Mouse (Mus musculus) neural tube, embryonic 14.5 days (tissue): ENCODE measurements at regions not wholly inside any gene's neighbourhood (a gene's known extent, or its start where the extent isn't known, plus 50 kb on each side); places are given as distances from the start of the nearest gene placed in this dataset.

Source experiments
- ATAC-seq: fragments of 200-750 bp; cut with Nextera tagmentation; 2 replicates; pipeline ENCODE4 v1.8.0; 2017; ENCODE audit warnings: low read depth, mild to moderate bottlenecking, moderate TSS enrichment, moderate library complexity
- H3K27ac ChIP-seq: fragments of 300-500 bp; sonication (generic); 2 replicates; pipeline ENCODE4 v1.5.1; 2014; ENCODE audit warnings: low read depth, mild to moderate bottlenecking, control low read depth, low read length, moderate library complexity, mixed read lengths
- H3K27me3 ChIP-seq: fragments of 300-500 bp; sonication (generic); 2 replicates; pipeline ENCODE4 v1.6.1; 2014; ENCODE audit warnings: low read length; ENCODE audit not compliant: control insufficient read depth, insufficient read depth
- H3K36me3 ChIP-seq: fragments of 300-500 bp; sonication (generic); 2 replicates; pipeline ENCODE4 v1.6.1; 2014; ENCODE audit warnings: low read length, mixed read lengths; ENCODE audit not compliant: control insufficient read depth, insufficient read depth
- H3K4me1 ChIP-seq: fragments of 300-500 bp; sonication (generic); 2 replicates; pipeline ENCODE4 v1.6.1; 2014; ENCODE audit warnings: low read length; ENCODE audit not compliant: control insufficient read depth, insufficient read depth
- H3K4me2 ChIP-seq: fragments of 300-500 bp; sonication (generic); 2 replicates; pipeline ENCODE4 v1.6.1; 2014; ENCODE audit warnings: mild to moderate bottlenecking, low read depth, low read length, control low read depth
- H3K4me3 ChIP-seq: fragments of 300-500 bp; sonication (generic); 2 replicates; pipeline ENCODE4 v1.5.1; 2014; ENCODE audit warnings: low read depth, low read length, control low read depth, mixed read lengths
- H3K9ac ChIP-seq: fragments of 300-500 bp; sonication (generic); replicated peaks from 2 replicates; pipeline ENCODE4 v1.6.1; 2014; ENCODE audit warnings: low read depth, mild to moderate bottlenecking, control low read depth, low read length, mixed read lengths
- H3K9me3 ChIP-seq: fragments of 300-500 bp; sonication (generic); 2 replicates; pipeline ENCODE4 v1.6.1; 2016; ENCODE audit warnings: low read length; ENCODE audit not compliant: control insufficient read depth
- WGBS: fragments of 180-500 bp; shearing (Covaris S2); extraction: QIAGEN DNeasy Blood & Tissue Kit; methylation state at CpG from one replicate; pipeline ENCODE4 v1.1.7; 2014; 5-methylcytosine and 5-hydroxymethylcytosine counted together

GRCm38 (mm10) chr11:14195081-14195480 is 404.0 kb upstream of the Pom121l12 start:
- H3K4me1 ChIP-seq, result no peaks in the 10 kb centered on the region
- no peak overlapping the region for H3K4me3 ChIP-seq
- H3K9me3 ChIP-seq, result no peaks in the 10 kb centered on the region
- no peak for ATAC-seq
- no peak overlapping the region for H3K27ac ChIP-seq
- H3K36me3 ChIP-seq, result no peaks in the 10 kb centered on the region
- WGBS, result 90% methylated on average over 2 of the region's 2 CpGs
- H3K4me2 ChIP-seq, result no peak overlapping the region
- no peaks in the 10 kb centered on the region for H3K27me3 ChIP-seq
- H3K9ac ChIP-seq, result no peak overlapping the region
